Mouse (Mus musculus) midbrain, embryonic 11.5 days (tissue): ENCODE results near the gene Oxct2a. TPM values are rescaled to one million over a fixed set of nuclear protein-coding genes. Genes with fewer than 3 reads are reported as not detected.
"Not testable (repeated sequence)": the region's sequence is repeated elsewhere in the genome, so short reads cannot be mapped to it uniquely, and the experiment has no call there.

Source experiments
- ATAC-seq: fragments of 200-750 bp; cut with Nextera tagmentation; 2 replicates; pipeline ENCODE4 v1.8.0; 2017; ENCODE audit warnings: moderate TSS enrichment, moderate library complexity; ENCODE audit not compliant: low FRiP score
- DNase-seq: peaks from one replicate; pipeline ENCODE4 v3.0.0; 2015; ENCODE audit warnings: low spot score; ENCODE audit errors: missing footprints
- H3K27ac ChIP-seq: fragments of 300-500 bp; sonication (generic); 2 replicates; pipeline ENCODE4 v1.5.1; 2014; ENCODE audit warnings: low read depth, low read length
- H3K27me3 ChIP-seq: fragments of 300-500 bp; sonication (generic); 2 replicates; pipeline ENCODE4 v1.6.1; 2014; ENCODE audit warnings: mild to moderate bottlenecking, low read length, moderate library complexity, mixed read lengths; ENCODE audit not compliant: control insufficient read depth, insufficient read depth
- H3K36me3 ChIP-seq: fragments of 300-500 bp; sonication (generic); 2 replicates; pipeline ENCODE4 v1.6.1; 2014; ENCODE audit warnings: mild to moderate bottlenecking, low read length, moderate library complexity, mixed read lengths; ENCODE audit not compliant: control insufficient read depth, insufficient read depth
- H3K4me1 ChIP-seq: fragments of 300-500 bp; sonication (generic); 2 replicates; pipeline ENCODE4 v1.6.1; 2014; ENCODE audit warnings: low read length; ENCODE audit not compliant: control insufficient read depth, insufficient read depth
- H3K4me2 ChIP-seq: fragments of 300-500 bp; sonication (generic); 2 replicates; pipeline ENCODE4 v1.6.1; 2014; ENCODE audit warnings: mild to moderate bottlenecking, moderate library complexity
- H3K4me3 ChIP-seq: fragments of 300-500 bp; sonication (generic); 2 replicates; pipeline ENCODE4 v1.5.1; 2014; ENCODE audit warnings: low read depth, low read length
- H3K9ac ChIP-seq: fragments of 300-500 bp; sonication (generic); 2 replicates; pipeline ENCODE4 v1.6.1; 2014; ENCODE audit warnings: low read length
- H3K9me3 ChIP-seq: fragments of 300-500 bp; sonication (generic); 2 replicates; pipeline ENCODE4 v1.6.1; 2016; ENCODE audit warnings: low read length; ENCODE audit not compliant: control insufficient read depth
- WGBS: fragments of 180-500 bp; shearing (Covaris S2); extraction: QIAGEN DNeasy Blood & Tissue Kit; methylation state at CpG from one replicate; pipeline ENCODE4 v1.1.7; 2014; 5-methylcytosine and 5-hydroxymethylcytosine counted together
- polyA plus RNA-seq: library from polyadenylated mRNA; unstranded; fragments of >200 nt; fragmentation: Nextera tagmentation; extraction: Ambion mirVana; gene quantifications from 2 replicates; pipeline ENCODE4 v1.2.1, GENCODE M21; 2014

Oxct2a gene
- polyA plus RNA-seq, 1 experiment from 2014 or later, result not detected

DNA sequence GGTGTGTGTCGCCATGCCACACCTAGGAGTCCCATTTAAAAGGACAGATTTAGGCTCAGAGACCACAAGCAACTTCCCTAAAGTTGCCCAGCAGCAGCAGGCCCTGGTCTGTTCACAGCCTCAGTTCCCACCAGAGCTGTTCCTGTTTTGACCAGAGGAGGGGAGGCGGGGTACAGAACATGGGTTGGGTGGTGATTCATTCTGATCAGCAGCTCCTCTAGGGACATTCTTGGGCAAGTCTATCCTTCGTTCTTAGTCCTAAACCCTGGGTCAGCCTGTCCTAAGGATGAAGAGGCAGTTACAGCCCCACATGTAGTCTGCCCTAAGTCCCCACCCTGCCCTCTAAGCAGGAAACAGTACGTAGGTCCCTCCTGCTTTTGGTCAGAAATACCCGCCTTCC is 16.8 kb upstream of the Oxct2a start:
- DNase-seq (no peak), ATAC-seq (no peak)
- no peak overlapping the region for H3K4me2 ChIP-seq
- no peak overlapping the region for H3K27ac ChIP-seq
- no peaks in the 10 kb centered on the region for H3K36me3 ChIP-seq
- H3K4me3 ChIP-seq, result no peak overlapping the region
- H3K9me3 ChIP-seq, result no peaks in the 10 kb centered on the region
- H3K27me3 ChIP-seq, result peaks cover 41% of the 10 kb centered on the region
- no peak overlapping the region for H3K9ac ChIP-seq
- H3K4me1 ChIP-seq, result peaks cover 5% of the 10 kb centered on the region
- WGBS, result 73% methylated on average over 5 of the region's 5 CpGs

DNA sequence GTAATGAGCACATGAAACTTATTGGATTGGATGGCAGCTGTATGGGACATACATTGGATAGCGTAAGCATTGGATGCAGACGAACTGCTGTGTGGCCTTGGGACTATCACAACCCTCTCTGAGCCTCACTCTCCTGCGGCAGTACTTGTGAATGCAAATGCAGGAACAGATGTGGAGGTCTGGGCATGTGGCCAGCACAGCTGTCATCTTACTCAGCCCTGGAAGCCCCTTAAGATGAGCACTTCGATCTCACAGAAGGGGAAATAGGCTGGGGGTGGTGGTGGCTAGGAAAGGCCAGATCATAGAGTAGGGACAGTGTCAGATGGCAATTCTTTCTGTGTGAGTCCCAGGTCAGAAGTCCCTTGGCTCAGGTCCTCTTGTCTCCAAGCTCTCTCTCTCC is 14.3 kb upstream of the Oxct2a start:
- peaks cover 5% of the 10 kb centered on the region for H3K4me1 ChIP-seq
- H3K27ac ChIP-seq, result no peak overlapping the region
- WGBS, result 86% methylated on average over 4 of the region's 4 CpGs
- peaks cover 25% of the 10 kb centered on the region for H3K27me3 ChIP-seq
- H3K4me2 ChIP-seq, result no peak overlapping the region
- DNase-seq (no peak), ATAC-seq (no peak)
- H3K36me3 ChIP-seq, result no peaks in the 10 kb centered on the region
- H3K9me3 ChIP-seq, result no peaks in the 10 kb centered on the region
- no peak overlapping the region for H3K4me3 ChIP-seq
- H3K9ac ChIP-seq, result no peak overlapping the region

DNA sequence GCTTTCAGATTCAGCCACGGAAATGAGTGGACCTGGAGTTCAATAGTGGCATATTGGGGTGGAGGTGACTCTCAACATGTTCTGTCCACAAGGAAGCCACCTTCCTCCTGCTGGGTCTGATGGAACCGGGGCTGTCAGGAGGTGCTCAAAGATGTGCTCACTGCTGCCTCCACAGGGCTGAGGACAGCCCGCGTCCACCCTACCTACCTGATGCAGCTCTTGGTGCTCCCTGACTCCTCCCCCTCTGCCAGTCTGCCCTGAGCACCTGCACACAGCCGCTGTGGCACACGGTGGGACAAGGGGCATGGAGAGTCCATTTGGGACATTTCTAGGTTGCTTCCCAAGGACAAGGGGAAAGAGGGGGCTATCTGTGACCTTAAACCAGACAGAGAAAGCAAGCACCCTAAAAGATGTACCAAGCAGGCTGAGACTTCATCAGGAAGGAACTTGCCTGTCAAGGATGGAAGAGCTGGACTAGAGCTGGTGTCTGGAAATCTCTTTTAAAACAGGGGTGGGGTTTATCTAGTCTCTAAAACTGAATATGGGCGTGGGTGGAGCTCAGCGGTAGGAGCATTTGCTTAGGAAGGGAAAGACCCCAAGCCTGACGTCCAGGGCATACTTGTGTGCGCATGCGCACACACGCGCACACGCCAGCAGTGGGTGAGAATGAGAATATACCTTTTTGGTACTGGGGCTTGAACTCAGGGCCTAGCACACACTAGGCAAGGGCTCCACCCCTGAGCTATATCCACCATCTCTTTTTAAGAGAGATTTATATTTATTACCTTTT is 12.6 kb upstream of the Oxct2a start:
- H3K9me3 ChIP-seq, result no peaks in the 10 kb centered on the region
- 64% methylated on average over 14 of the region's 14 CpGs for WGBS
- H3K4me3 ChIP-seq, result no peak overlapping the region
- H3K27me3 ChIP-seq, result peaks cover 8% of the 10 kb centered on the region
- no peak overlapping the region for H3K9ac ChIP-seq
- no peak overlapping the region for H3K4me2 ChIP-seq
- DNase-seq, result no peak
- no peak for ATAC-seq
- no peak overlapping the region for H3K27ac ChIP-seq
- no peaks in the 10 kb centered on the region for H3K36me3 ChIP-seq
- no peaks in the 10 kb centered on the region; the same call in 1 of the 2 replicates for H3K4me1 ChIP-seq

DNA sequence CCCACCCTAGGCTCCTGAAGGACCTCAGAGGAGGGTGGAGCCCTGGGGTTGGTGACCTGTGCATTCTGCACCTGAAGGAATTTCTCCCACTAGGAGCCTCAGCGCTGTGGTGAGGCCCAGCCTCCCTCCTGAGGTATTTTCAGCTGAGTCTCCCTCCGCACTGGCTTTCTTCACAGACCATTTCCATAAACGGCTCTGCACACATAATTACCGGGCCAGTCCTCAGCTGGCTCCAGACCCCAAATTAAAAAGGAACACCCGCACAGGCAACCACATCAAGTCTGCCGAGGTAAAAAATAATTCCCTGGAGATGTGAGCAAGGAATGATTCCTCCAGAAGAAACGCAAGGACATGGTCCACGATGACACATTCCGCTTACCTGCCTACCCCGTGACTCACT is 11.8 kb upstream of the Oxct2a start:
- H3K27me3 ChIP-seq, DNase-seq, H3K27ac ChIP-seq, H3K36me3 ChIP-seq, H3K4me3 ChIP-seq, H3K9me3 ChIP-seq, H3K4me1 ChIP-seq, ATAC-seq, H3K9ac ChIP-seq, H3K4me2 ChIP-seq: not testable (repeated sequence)
- 81% methylated on average over 10 of the region's 10 CpGs for WGBS

DNA sequence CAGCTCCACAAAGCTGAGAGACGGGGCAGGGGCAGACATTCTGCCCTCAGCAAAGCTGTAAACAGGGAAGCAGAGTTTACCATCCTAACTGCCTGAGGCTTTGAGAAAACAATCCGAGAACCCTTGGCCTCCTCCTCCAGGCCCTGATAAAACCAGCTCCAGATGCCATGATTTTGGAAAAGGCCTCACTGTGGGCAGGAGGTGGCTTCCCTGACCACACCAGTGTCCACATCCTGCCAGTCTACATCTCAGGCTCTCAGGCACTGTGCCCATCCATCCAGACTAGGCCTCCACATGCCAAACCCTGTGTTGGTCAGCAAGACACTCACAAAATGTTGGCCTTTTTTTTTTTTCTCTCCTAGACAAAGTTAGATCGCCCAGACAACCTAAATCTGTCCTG is 10.7 kb upstream of the Oxct2a start:
- H3K9me3 ChIP-seq, result no peaks in the 10 kb centered on the region
- DNase-seq, result no peak
- H3K4me3 ChIP-seq, result no peak overlapping the region
- H3K4me1 ChIP-seq, result no peaks in the 10 kb centered on the region; the same call in 1 of the 2 replicates
- H3K4me2 ChIP-seq, result no peak overlapping the region
- H3K36me3 ChIP-seq, result no peaks in the 10 kb centered on the region
- H3K27ac ChIP-seq, result no peak overlapping the region
- no peaks in the 10 kb centered on the region for H3K27me3 ChIP-seq
- 69% methylated on average over 3 of the region's 3 CpGs for WGBS
- H3K9ac ChIP-seq, result no peak overlapping the region
- no peak for ATAC-seq

DNA sequence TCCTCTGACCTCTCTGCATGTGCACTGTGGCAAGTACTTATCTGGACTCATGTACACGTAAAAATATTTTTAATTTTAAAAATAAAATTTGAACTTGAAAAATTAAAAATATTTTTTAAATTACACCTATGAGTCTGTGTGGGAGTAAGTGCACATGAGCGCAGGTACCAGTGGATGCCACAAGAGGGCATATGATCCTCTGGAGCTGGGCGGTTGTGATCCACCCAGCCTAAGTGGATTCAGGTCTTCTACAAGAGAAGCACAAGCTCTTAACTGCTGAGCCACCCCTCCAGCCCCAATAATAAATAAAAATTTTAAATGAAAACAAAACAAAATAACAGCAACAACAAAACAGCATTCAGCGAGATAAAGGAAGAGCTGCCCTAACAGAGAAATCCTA is 9.7 kb upstream of the Oxct2a start:
- no peaks in the 10 kb centered on the region for H3K36me3 ChIP-seq
- H3K27ac ChIP-seq, result no peak overlapping the region
- DNase-seq (no peak), ATAC-seq (no peak)
- H3K4me3 ChIP-seq, result no peak overlapping the region
- WGBS, result 95% methylated on average over 4 of the region's 4 CpGs
- no peak overlapping the region for H3K9ac ChIP-seq
- no peaks in the 10 kb centered on the region; the same call in 1 of the 2 replicates for H3K4me1 ChIP-seq
- H3K4me2 ChIP-seq, result no peak overlapping the region
- H3K9me3 ChIP-seq, result no peaks in the 10 kb centered on the region
- H3K27me3 ChIP-seq, result no peaks in the 10 kb centered on the region

DNA sequence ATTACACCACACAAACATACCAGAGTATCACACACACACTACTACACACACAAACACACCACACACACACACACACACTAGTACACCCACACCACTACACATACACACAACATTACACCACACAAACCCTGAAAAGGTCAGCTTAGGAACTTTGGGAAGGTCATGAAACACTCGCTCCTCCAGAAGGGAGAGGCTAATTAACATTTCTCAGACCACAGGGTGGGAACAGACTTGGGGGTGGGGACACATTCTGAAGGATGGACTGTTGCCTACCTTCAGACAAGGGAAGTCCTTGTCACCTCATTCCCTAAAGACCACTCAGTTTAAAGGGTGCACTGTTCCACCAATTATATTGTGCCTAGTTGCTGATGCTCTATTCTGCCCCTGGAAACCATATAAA is 8.5 kb upstream of the Oxct2a start:
- not testable (repeated sequence) for H3K9me3 ChIP-seq, H3K4me3 ChIP-seq, H3K27me3 ChIP-seq, ATAC-seq, H3K27ac ChIP-seq, H3K36me3 ChIP-seq, H3K4me2 ChIP-seq, DNase-seq, H3K9ac ChIP-seq, H3K4me1 ChIP-seq
- 100% methylated on average over 1 of the region's 1 CpGs for WGBS

DNA sequence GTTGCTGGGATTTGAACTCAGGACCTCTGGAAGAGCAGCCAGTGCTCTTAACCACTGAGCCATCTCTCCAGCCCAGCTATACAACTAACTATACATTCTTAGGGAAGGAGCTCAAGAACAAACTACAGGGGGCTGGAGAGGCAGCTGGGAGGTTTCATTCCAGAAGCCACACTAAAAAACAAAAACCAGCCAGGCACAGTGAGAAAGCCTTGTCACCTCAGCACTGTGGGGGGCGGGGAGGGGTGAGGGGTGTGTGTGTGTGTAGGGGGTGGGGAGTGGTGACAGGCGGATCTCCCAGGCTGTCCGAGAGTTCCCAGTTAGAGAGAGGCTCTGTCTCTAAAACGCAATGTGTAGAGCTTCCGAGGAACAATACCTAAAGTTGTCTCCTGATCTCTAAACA is 7.9 kb upstream of the Oxct2a start:
- no peaks in the 10 kb centered on the region; the same call in 1 of the 2 replicates for H3K4me1 ChIP-seq
- DNase-seq, result no peak
- H3K36me3 ChIP-seq, result no peaks in the 10 kb centered on the region
- no peak overlapping the region for H3K27ac ChIP-seq
- no peak overlapping the region for H3K4me2 ChIP-seq
- H3K9ac ChIP-seq, result no peak overlapping the region
- no peaks in the 10 kb centered on the region for H3K27me3 ChIP-seq
- no peak for ATAC-seq
- 75% methylated on average over 5 of the region's 5 CpGs for WGBS
- no peaks in the 10 kb centered on the region for H3K9me3 ChIP-seq
- no peak overlapping the region for H3K4me3 ChIP-seq

DNA sequence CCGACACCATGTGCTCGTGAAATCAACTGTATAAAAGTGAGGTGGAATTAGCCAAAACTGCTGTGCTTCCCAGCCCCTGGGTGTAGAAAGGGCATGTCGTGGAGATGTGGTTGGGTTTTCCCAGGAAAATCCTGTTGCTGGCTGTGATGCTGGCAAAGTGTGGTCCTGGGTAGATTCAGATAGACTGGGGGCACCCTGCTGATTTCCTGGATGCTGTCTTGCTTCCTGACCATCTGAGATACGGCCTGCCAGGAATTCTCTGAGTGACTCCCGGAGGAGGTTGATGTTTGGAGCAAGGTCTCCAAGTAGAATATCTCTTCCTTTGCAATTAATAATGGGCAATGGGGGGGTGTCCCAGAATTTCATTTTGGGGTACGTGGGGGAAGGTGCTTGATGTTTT is 5.5 kb upstream of the Oxct2a start:
- Histone ChIP-seq H3K9me3 (no peaks in the 10 kb centered on the region), H3K27me3 (no peaks in the 10 kb centered on the region), H3K27ac (no peak overlapping the region), H3K4me1 (no peaks in the 10 kb centered on the region), H3K4me3 (no peak overlapping the region), H3K9ac (no peak overlapping the region), H3K36me3 (no peaks in the 10 kb centered on the region), H3K4me2 (no peak overlapping the region)
- ATAC-seq (no peak), DNase-seq (no peak)
- WGBS, result 82% methylated on average over 6 of the region's 6 CpGs
